Mouse (Mus musculus) right cerebral cortex, adult 18-20 months (tissue): ENCODE results near the gene Spns2.

Source experiments
- DNase-seq: peaks from one replicate; pipeline ENCODE4 v3.0.0; 2022; ENCODE audit warnings: mixed read lengths

Gene Spns2

DNA sequence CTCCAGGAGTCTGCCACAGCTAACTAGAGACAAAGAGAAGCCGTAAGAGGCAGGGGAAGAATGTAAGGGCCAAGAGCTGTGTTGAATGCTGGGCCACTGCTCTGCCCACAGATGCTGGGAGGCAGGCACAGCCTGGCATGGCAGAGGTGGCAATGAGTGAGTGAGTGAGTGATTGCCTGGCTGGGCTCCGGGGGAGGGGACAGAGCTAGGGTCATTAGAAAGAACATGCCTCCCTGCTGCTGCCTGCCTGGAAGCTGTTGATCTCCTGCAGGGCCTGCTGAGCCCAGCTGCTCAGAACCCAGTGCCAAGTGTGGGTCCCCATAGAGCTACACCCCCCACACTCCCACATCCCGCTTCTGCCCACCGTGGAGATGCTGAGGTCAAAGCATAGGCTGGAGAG, 7.7 kb upstream of the Spns2 start:
- DNase-seq, result no peak

- no peak for DNase-seq
Measured at GRCm38 (mm10) chr11:72496775-72497174, 7.1 kb upstream of the Spns2 start.

DNA sequence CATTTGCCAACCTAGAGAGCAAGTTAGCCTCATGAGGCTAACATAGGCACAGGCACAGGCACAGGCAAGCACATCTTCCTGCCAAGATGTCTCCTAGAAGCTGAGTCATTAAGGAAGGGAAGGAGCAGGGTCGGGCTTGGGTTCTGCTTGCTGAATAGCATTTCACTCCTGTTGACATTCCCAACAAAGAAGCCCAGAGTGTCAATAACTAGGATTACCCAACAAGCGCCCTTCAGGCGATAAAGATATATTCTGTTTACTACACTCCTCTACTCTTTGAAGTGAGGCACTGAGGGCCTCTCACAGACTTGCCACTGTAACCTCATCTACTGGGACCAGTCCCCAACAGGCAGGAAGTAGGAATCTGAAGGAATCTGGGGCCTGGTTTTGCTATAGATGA, 6.4 kb upstream of the Spns2 start:
- DNase-seq, result no peak

DNA sequence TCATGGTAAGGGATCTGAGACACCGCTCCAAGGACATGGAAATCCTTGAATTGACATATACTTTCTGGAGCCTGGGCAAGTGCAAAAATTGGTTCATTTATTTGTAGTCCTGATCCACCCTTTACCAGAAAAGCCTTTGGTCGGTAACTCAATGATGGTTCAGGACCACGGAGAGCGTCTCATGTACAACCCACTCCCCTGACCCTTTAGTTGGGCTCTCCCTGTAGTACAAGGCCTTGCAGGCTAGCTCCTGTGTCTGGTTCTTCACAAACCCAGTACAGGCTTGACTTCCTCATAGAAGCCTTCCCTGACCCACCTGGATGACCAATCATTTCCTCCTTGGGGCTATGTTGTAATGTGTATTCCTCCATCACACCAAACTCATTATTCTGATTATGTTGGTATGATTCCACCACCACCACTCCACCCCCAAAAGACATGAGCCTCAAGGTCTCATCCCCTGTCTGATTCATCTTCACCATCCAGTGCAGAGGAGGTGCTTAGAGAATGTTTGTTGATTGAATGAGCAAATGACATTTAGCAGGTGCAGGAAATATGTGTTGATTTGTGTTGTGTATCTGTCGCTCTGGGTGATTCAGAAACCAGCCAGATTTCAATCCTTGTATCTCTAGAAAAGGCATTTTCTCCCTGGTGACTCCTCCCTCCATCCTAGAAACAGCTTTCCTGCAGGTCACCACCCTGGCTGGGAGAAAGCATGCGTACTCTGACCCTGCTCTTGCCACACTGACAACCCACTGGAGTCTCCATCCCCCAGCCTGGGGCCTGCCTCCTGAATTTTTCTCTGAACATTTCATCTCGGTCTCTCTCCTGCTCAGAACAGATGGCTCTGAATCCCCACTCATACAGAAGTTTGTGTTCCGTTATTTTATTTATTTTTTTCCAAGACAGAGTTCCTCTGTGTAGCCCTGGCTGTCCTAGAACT, 4.6 kb upstream of the Spns2 start:
- DNase-seq, result no peak

GRCm38 (mm10) chr11:72491130-72491960, 1.6 kb upstream of the Spns2 start:
- DNase-seq, result peak; percentile 80

- no peak for DNase-seq
Measured at GRCm38 (mm10) chr11:72489397-72489796, 307 bp downstream of the Spns2 start.

GRCm38 (mm10) chr11:72488753-72489271, 892 bp downstream of the Spns2 start:
- peak; percentile 87 for DNase-seq

DNA sequence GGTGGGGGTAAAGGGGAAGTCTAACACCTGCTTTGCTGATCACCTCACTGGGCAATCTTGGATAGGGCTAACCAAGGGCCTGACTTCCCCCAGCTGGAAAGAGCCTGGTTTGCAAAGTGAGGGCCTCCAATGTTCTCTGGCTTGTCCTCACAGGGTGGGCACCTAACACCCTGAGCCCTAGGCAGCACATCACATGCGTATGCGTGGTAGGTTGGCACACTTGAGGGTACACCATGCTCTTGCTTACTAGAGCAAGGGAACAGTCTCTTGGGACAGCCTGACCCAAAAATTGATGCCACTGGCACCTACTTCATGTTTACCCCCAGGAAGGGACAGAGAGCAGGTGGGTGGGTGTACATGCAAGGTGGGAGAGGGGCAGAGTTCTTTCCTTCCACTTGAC, 2.0 kb downstream of the Spns2 start:
- DNase-seq, result no peak

DNA sequence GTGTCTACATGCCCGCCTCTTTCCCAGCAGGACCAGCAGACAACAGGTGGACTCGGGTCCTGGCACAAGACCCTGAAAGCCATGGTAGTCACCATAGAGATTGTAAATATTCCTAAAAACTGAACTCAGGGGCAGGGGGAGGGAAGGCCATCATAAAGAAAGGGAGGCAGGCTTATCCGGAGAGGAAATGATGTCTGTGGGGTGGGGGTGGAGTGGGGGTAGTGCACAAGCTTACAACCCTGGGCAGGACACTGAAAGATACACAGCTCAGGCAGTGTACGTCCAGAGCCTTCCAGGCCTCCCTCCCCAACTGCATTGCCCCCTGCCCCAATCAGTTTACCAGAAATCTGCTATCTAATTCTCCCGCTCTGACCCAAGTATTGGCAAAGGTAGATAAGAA, 2.5 kb downstream of the Spns2 start:
- no peak for DNase-seq

DNA sequence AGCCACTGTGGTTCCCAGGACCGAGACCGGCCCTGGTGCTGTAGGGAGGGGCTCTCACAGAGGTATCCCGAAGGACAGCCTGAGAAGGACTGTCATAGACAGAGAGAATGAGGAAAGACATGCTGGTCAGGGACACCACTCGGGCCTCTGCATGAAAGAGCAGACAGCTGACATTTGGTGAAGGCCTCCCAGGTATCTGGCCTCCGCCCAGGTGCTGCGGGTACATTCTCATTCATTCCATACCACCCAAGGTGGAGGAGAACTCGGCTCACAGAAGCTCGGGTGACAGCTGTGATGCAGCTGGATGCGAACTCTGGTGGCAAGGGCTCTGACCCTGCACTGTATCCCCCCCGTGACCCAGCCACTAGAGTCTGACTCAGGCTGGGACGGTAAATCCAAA, 3.7 kb downstream of the Spns2 start:
- no peak for DNase-seq

DNA sequence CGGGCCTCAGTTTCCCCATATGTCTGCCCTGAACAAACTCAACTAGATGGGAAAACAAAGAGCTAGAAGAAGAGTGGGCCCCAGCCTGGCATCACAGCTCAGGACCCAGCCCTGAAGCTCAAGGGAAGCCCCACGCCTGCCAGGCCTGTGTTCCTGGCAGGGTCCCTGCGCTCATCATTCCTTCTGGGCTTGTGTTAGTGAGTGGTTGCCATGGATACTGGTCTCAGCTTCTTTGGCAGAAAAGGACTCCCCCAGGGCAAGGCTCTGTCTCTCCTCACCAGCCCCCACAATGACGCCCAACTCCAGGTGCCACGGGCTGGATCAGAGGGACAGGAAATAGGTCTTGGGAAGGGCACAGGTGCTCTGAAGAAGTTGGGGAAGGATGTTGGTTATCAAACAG, 4.5 kb downstream of the Spns2 start:
- DNase-seq, result peak; percentile 46

DNA sequence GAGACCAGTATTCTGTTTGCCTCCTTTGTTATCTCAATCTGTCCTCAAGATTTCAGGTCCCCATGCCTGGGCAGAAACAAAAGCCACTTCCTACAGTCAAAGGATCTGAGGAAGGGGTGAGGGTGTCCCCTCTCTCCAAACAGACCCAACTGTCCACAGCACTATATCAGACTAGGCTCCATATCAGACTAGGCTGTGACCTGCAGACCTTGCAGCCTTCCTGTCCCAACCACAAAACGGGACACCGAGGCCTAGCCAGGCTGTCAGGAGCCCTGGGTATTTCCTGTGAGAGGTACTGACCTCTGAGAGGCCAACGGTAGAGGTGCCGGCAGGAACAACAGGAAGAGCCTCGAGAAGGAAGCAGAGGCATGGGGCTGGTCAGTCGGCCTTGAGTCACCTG, 5.2 kb downstream of the Spns2 start:
- DNase-seq, result no peak

GRCm38 (mm10) chr11:72481952-72482351, 7.8 kb downstream of the Spns2 start:
- no peak for DNase-seq

DNA sequence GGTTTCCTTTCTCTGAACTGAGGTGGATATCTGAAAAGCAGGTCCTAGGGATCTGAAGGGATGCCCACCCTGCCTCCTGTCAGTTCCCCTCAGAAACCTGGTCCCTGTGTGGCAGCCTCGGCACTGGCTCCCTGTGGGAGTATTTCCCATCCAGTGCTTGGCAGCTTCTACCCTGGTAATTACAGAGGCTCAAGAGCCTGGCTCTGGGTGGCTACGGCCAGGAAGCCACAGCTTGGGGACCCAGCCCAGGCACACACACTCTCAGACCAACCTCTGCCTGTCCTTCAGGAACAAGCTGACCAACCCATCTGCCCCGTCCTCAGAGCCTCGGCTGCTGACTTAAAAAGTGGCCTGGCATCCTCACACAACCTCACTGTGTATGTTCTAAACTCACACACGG, 8.4 kb downstream of the Spns2 start:
- no peak for DNase-seq

DNA sequence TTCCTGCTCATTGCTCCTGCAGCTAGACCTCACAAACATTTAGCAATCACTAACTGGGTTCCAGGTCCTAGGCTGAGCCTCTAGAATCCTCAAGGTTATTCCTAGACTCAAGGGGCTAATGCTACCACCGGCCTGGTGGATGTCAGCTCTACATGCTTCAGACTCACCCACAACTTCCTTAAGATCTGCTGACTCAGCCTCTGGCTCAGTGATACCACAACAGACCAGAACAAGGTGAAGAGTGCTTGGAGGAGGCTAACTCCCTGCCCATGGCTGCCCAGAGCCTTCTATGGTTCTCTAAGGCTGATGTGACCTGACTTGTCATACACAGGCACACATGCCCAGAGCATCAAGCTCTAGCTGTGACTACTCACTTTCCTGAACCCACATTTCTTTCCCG, 10.2 kb downstream of the Spns2 start:
- no peak for DNase-seq

DNA sequence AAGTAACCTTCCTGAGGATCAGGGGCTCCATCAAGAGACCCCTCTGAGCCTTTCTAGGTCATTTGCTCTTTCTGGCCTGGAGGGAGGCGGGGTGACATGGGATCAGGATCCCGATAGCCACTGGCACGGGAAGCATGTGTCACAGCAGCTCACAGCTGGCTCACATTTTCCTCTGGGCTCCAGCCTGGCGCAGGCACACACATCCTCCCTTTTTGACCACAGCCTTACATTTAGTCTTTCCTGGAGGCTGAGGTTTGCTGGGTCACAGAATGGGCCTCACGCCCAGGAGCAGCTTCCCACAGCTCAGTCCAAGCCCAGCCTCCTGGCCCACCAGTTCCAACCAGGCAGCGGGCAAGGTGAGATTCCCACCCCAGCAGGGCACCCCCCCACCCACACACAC, 11.5 kb downstream of the Spns2 start:
- DNase-seq, result no peak

DNA sequence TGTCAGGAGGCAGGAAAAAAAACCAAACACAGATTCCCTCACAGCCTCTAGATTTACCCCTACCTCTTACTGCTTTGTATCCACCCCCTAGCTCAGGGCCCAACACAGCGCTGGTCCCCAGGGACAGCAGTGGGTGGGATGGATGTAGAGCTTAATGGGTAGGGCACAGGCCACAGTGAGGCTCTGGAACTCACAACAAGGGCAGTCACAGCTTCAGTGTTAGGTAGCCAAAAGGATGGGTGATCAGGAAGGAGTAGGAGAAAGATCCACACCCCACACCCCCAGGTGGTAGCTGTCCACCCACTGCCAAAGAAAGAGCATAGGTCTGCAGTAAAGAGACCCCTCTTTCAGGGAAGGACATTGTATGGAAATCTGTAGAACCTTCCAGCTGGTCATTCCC, 12.1 kb downstream of the Spns2 start:
- DNase-seq, result no peak

DNA sequence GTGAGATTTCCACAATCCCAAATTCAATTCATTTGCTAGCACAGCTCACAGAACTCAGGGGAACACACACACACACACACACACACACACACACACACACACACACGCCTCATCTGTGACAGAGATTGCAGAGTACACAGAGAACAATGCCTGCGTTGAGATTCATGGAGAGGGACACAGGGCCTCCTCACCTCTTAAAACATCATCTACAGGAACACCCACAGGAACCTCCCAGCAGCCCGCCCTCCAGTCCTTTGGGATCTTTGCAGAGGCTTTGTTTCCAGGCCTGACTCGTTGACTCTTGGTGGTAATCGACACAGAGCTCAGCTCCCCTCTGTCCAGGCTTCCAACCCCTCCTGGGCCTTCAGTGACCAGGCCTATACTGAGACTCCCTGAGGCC, 12.5 kb downstream of the Spns2 start:
- DNase-seq, result no peak

DNA sequence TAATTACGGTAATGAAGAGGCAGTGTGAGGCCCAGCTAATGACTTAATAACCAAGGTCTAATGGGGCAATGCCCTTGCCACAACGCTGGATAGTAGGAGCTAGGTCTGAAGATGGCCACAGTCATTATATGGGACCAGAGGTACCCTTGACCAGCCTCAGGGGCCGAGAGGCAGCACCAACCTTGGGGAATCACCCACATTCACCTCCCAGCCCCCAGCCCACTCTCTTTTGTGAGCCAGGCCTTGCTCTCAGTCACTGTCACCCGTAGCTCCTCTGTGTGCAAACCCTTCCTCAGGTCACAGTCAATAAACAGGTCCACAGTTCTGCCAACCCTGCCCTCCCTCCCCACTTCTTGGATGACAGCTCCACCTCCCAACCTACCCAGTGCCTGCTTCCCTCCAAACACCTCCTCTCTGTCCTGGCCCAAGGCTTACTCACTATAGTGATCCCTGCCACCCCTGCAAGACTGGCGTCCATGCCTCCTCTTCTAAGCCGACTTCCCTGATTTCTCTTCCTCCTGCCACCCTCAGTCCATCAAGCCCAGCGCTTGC, 13.6 kb downstream of the Spns2 start:
- DNase-seq, result no peak

DNA sequence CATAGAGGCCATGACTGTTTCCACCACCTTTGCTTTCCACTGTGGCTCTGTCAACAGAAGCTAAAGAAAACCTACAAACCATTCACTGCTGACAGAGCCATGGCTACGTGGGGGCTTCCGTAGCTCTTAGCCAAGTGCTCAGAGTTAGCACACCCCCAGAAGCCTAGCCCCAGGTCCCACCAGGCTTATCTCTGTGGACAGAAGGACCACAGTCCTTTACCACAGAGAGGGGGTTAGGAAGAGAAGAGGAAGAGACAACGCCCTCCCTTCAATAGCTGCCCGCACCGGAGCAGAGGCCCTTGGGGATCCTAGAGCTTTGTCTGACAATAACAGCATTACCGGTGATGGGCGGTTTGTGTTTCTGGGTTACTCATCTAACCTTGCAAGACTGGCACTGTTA, 14.3 kb downstream of the Spns2 start:
- no peak for DNase-seq

DNA sequence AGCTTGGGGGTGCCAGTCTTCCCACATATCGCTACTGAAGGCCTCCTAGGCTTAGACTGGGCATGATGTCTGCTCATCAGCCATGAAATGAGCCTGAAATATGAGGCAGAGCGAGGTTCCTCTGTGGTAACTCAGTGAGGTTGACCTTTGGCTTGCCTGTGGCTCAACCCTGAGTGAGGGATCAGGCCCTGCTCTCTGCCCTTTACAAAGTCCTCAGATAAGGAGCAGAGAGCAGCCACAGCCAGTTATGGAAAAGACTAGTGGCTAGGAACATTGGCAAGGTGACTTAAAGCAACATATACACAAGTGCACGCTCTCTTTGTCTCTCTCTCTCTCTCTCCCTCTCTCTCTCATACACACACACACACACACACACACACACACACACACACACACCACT, 14.8 kb downstream of the Spns2 start:
- no peak for DNase-seq

DNA sequence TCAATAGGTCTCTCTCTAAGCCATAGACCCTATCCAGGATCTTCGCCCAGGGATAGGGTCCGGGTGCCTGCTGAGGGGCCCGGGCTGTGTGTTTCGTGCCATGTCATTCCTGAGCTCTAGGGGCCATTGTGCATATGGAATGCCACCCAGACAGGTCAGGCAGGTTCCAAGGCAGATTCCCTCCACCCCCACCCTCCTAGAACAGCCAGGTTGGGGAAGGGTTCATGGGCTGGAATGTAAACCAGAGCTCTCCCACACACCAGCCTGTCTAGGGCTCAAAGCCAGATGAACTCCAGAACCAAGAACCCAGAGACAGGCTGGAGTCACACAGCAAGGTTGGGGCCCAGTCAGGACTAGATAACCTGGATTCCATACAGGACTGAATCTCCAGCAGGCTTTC, 16.2 kb downstream of the Spns2 start:
- no peak for DNase-seq

- no peak for DNase-seq
Measured at GRCm38 (mm10) chr11:72471381-72471780, 18.3 kb downstream of the Spns2 start.

DNA sequence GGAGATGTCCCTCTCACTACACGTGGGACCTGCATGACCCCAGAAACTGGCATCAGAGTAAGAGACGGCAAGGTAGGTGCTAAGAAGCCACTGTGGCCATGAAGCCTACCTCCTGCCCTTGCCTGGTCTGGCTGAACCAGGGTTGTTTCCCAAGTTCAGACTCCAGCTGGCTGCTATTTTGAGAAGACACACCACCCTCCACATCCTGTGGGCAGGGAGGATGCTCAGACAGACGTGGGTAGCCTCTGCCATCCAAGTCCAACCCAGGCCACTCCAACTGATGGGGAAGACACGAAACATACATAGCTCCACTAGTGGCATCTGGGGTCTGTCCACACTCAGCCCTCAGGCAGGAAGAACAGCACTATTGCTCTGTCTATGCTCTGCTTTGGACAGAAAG, 19.7 kb downstream of the Spns2 start:
- DNase-seq, result no peak
